Mouse (Mus musculus) erythroblast, embryonic 14.5 days (primary cell): ENCODE data around the gene Hipk2. TPM values are rescaled to one million over a fixed set of nuclear protein-coding genes. Genes with fewer than 3 reads are reported as not detected.

ENCODE experiments used
- H3K27me3 ChIP-seq: 2 replicates; pipeline ENCODE4 v1.6.1; 2012; ENCODE audit warnings: inconsistent platforms; ENCODE audit not compliant: control insufficient read depth
- H3K36me3 ChIP-seq: 2 replicates; pipeline ENCODE4 v1.6.1; 2012; ENCODE audit warnings: mild to moderate bottlenecking, inconsistent platforms; ENCODE audit not compliant: control insufficient read depth
- H3K4me1 ChIP-seq: 2 replicates; pipeline ENCODE4 v1.6.1; 2012; ENCODE audit warnings: inconsistent platforms; ENCODE audit not compliant: control insufficient read depth
- H3K4me3 ChIP-seq: replicated peaks from 2 replicates; pipeline ENCODE3; 2012; ENCODE audit warnings: moderate library complexity, mild to moderate bottlenecking, inconsistent platforms
- H3K9me3 ChIP-seq: 2 replicates; pipeline ENCODE4 v1.6.1; 2012; ENCODE audit warnings: low read length, inconsistent platforms, mixed read lengths; ENCODE audit not compliant: control insufficient read depth
- GATA1 ChIP-seq: IDR thresholded peaks from 2 replicates; pipeline ENCODE4 v1.6.1; 2012; ENCODE audit warnings: low read length, inconsistent platforms, mixed read lengths
- TAL1 ChIP-seq: IDR thresholded peaks from 3 replicates; pipeline ENCODE4 v1.6.1; 2012; ENCODE audit warnings: low read length, inconsistent platforms, mixed read lengths
- polyA plus RNA-seq: library from polyadenylated mRNA; stranded (reverse); fragments of >175 nt; gene quantifications from 2 replicates; pipeline ENCODE4 v1.2.3, GENCODE M21; 2012

The Hipk2 gene
- polyA plus RNA-seq, 1 experiment: 16.6 TPM

- peaks cover 67% of the 10 kb centered on the region for H3K4me1 ChIP-seq
- peaks cover 31% of the 10 kb centered on the region for H3K27me3 ChIP-seq
- no peak for TF ChIP-seq TAL1
- no peak for TF ChIP-seq GATA1
- peaks cover 52% of the 10 kb centered on the region for H3K36me3 ChIP-seq
- no peaks in the 10 kb centered on the region for H3K9me3 ChIP-seq
- H3K4me3 ChIP-seq: peak within 1 kb of the TSS; percentile 89
These were observed 501 bp downstream of the Hipk2 start, which contains the start of gene Tbxas1 for GRCm38 (mm10) chr6:38875258-38876070. Gene Tbxas1, plus strand, starts transcription at chr6:38875404.

- peaks cover 24% of the 10 kb centered on the region for H3K27me3 ChIP-seq
- no peaks in the 10 kb centered on the region for H3K9me3 ChIP-seq
- peaks cover 57% of the 10 kb centered on the region for H3K36me3 ChIP-seq
- peak; percentile 75 for TF ChIP-seq GATA1
- no peak for TF ChIP-seq TAL1
- H3K4me3 ChIP-seq: peak overlapping the region; percentile 89
- H3K4me1 ChIP-seq: peaks cover 65% of the 10 kb centered on the region
These were observed 1.3 kb downstream of the Hipk2 start for GRCm38 (mm10) chr6:38874565-38875257.

GRCm38 (mm10) chr6:38874035-38874434, 1.9 kb downstream of the Hipk2 start:
- H3K9me3 ChIP-seq: no peaks in the 10 kb centered on the region
- H3K36me3 ChIP-seq: peaks cover 60% of the 10 kb centered on the region
- H3K4me1 ChIP-seq: peaks cover 64% of the 10 kb centered on the region
- H3K4me3 ChIP-seq: peak overlapping the region; percentile 89
- no peak for TF ChIP-seq GATA1
- TF ChIP-seq TAL1: no peak
- peaks cover 18% of the 10 kb centered on the region for H3K27me3 ChIP-seq

- peaks cover 65% of the 10 kb centered on the region for H3K36me3 ChIP-seq
- H3K9me3 ChIP-seq: no peaks in the 10 kb centered on the region
- H3K4me3 ChIP-seq: peak overlapping the region; percentile 89
- peaks cover 63% of the 10 kb centered on the region for H3K4me1 ChIP-seq
- H3K27me3 ChIP-seq: peaks cover 11% of the 10 kb centered on the region
- TF ChIP-seq GATA1: no peak
- no peak for TF ChIP-seq TAL1
These were observed 2.6 kb downstream of the Hipk2 start for GRCm38 (mm10) chr6:38873316-38873715.

- Histone ChIP-seq H3K9me3 (no peaks in the 10 kb centered on the region), H3K36me3 (peaks cover 81% of the 10 kb centered on the region), H3K27me3 (no peaks in the 10 kb centered on the region), H3K4me3 (no peak overlapping the region), H3K4me1 (peaks cover 66% of the 10 kb centered on the region)
- no peak for TF ChIP-seq GATA1
- TF ChIP-seq TAL1: no peak
These were observed 4.9 kb downstream of the Hipk2 start for GRCm38 (mm10) chr6:38871051-38871450.

- H3K4me3 ChIP-seq: no peak overlapping the region
- peaks cover 75% of the 10 kb centered on the region for H3K4me1 ChIP-seq
- peaks cover 91% of the 10 kb centered on the region for H3K36me3 ChIP-seq
- H3K27me3 ChIP-seq: no peaks in the 10 kb centered on the region
- TF ChIP-seq GATA1 (no peak), TAL1 (no peak)
- no peaks in the 10 kb centered on the region for H3K9me3 ChIP-seq
These were observed 5.9 kb downstream of the Hipk2 start for GRCm38 (mm10) chr6:38870070-38870469.

- Histone ChIP-seq H3K27me3 (no peaks in the 10 kb centered on the region), H3K4me3 (no peak overlapping the region), H3K4me1 (peaks cover 86% of the 10 kb centered on the region), H3K36me3 (peaks cover 97% of the 10 kb centered on the region), H3K9me3 (no peaks in the 10 kb centered on the region)
- TF ChIP-seq GATA1: no peak
- no peak for TF ChIP-seq TAL1
These were observed 7.0 kb downstream of the Hipk2 start for GRCm38 (mm10) chr6:38868974-38869373.

GRCm38 (mm10) chr6:38867291-38867690, 8.7 kb downstream of the Hipk2 start:
- TF ChIP-seq TAL1 (no peak), GATA1 (no peak)
- Histone ChIP-seq H3K4me1 (peaks cover 77% of the 10 kb centered on the region), H3K36me3 (peaks cover 90% of the 10 kb centered on the region)

GRCm38 (mm10) chr6:38866761-38867160, 9.2 kb downstream of the Hipk2 start:
- Histone ChIP-seq H3K4me3 (no peak overlapping the region), H3K9me3 (no peaks in the 10 kb centered on the region), H3K4me1 (peaks cover 76% of the 10 kb centered on the region), H3K36me3 (peaks cover 89% of the 10 kb centered on the region), H3K27me3 (no peaks in the 10 kb centered on the region)
- TF ChIP-seq GATA1: no peak
- no peak for TF ChIP-seq TAL1

More at GRCm38 (mm10) chr6:38867291-38867690, 8.7 kb downstream of the Hipk2 start:
- H3K27me3 ChIP-seq: no peaks in the 10 kb centered on the region
- H3K4me3 ChIP-seq: no peak overlapping the region
- no peaks in the 10 kb centered on the region for H3K9me3 ChIP-seq
